Mouse (Mus musculus): ENCODE data around the gene Eef2k. TPM values are rescaled to one million over a fixed set of nuclear protein-coding genes. Genes with fewer than 3 reads are reported as not detected.

Gene Eef2k
- polyA plus RNA-seq, 1 experiment from 2014 or later, result 11.6 TPM

- no peak overlapping the region for H3K4me3 ChIP-seq (ENCODE audit: low read depth, low read length)
- H3K9me3 ChIP-seq (ENCODE audit: control insufficient read depth, low read length), result no peaks in the 10 kb centered on the region
- WGBS, result 54% methylated on average over 2 of the region's 2 CpGs
- ATAC-seq (ENCODE audit: low read depth), result no peak
- no peak overlapping the region for H3K4me2 ChIP-seq (ENCODE audit: low read depth, low read length)
- no peak overlapping the region for H3K9ac ChIP-seq (replicated peaks; ENCODE audit: low read depth, low read length)
- peaks cover 18% of the 10 kb centered on the region for H3K4me1 ChIP-seq (ENCODE audit: control insufficient read depth, insufficient read depth, low read length)
- no peaks in the 10 kb centered on the region for H3K27me3 ChIP-seq (ENCODE audit: control insufficient read depth, insufficient read depth, low read length)
- no peaks in the 10 kb centered on the region for H3K36me3 ChIP-seq (ENCODE audit: control insufficient read depth, insufficient read depth, low read length)
- H3K27ac ChIP-seq (ENCODE audit: low read depth, low read length), result no peak overlapping the region
Measured at GRCm38 (mm10) chr7:120861488-120862047, 18.9 kb downstream of the Eef2k start.

GRCm38 (mm10) chr7:120862196-120862595 is 19.6 kb downstream of the Eef2k start:
- no peaks in the 10 kb centered on the region for H3K9me3 ChIP-seq (ENCODE audit: control insufficient read depth, low read length)
- no peak for ATAC-seq (ENCODE audit: low read depth)
- H3K27me3 ChIP-seq (ENCODE audit: control insufficient read depth, insufficient read depth, low read length), result no peaks in the 10 kb centered on the region
- H3K4me1 ChIP-seq (ENCODE audit: control insufficient read depth, insufficient read depth, low read length), result peaks cover 18% of the 10 kb centered on the region
- H3K36me3 ChIP-seq (ENCODE audit: control insufficient read depth, insufficient read depth, low read length), result no peaks in the 10 kb centered on the region
- WGBS, result 26% methylated on average over 3 of the region's 3 CpGs
- H3K4me2 ChIP-seq (ENCODE audit: low read depth, low read length), result no peak overlapping the region
- no peak overlapping the region for H3K27ac ChIP-seq (ENCODE audit: low read depth, low read length)
- no peak overlapping the region for H3K9ac ChIP-seq (replicated peaks; ENCODE audit: low read depth, low read length)
- H3K4me3 ChIP-seq (ENCODE audit: low read depth, low read length), result no peak overlapping the region

GRCm38 (mm10) chr7:120862626-120863025 is 20.0 kb downstream of the Eef2k start:
- peaks cover 18% of the 10 kb centered on the region for H3K4me1 ChIP-seq (ENCODE audit: control insufficient read depth, insufficient read depth, low read length)
- H3K4me3 ChIP-seq (ENCODE audit: low read depth, low read length), result no peak overlapping the region
- no peak overlapping the region for H3K4me2 ChIP-seq (ENCODE audit: low read depth, low read length)
- no peaks in the 10 kb centered on the region for H3K27me3 ChIP-seq (ENCODE audit: control insufficient read depth, insufficient read depth, low read length)
- H3K9me3 ChIP-seq (ENCODE audit: control insufficient read depth, low read length), result no peaks in the 10 kb centered on the region
- no peak for ATAC-seq (ENCODE audit: low read depth)
- H3K9ac ChIP-seq (replicated peaks; ENCODE audit: low read depth, low read length), result no peak overlapping the region
- no peak overlapping the region for H3K27ac ChIP-seq (ENCODE audit: low read depth, low read length)
- WGBS, result 70% methylated on average over 7 of the region's 7 CpGs
- no peaks in the 10 kb centered on the region for H3K36me3 ChIP-seq (ENCODE audit: control insufficient read depth, insufficient read depth, low read length)

- Histone ChIP-seq H3K9ac (replicated peaks; ENCODE audit: low read depth, low read length) (no peak overlapping the region), H3K36me3 (ENCODE audit: control insufficient read depth, insufficient read depth, low read length) (no peaks in the 10 kb centered on the region), H3K27ac (ENCODE audit: low read depth, low read length) (no peak overlapping the region), H3K4me2 (ENCODE audit: low read depth, low read length) (no peak overlapping the region), H3K27me3 (ENCODE audit: control insufficient read depth, insufficient read depth, low read length) (no peaks in the 10 kb centered on the region), H3K4me1 (ENCODE audit: control insufficient read depth, insufficient read depth, low read length) (peaks cover 18% of the 10 kb centered on the region), H3K9me3 (ENCODE audit: control insufficient read depth, low read length) (no peaks in the 10 kb centered on the region), H3K4me3 (ENCODE audit: low read depth, low read length) (no peak overlapping the region)
- ATAC-seq (ENCODE audit: low read depth), result no peak
- 51% methylated on average over 5 of the region's 5 CpGs for WGBS
Measured at GRCm38 (mm10) chr7:120863476-120863875, 20.8 kb downstream of the Eef2k start.

- Histone ChIP-seq H3K36me3 (ENCODE audit: control insufficient read depth, insufficient read depth, low read length) (no peaks in the 10 kb centered on the region), H3K9me3 (ENCODE audit: control insufficient read depth, low read length) (no peaks in the 10 kb centered on the region), H3K27ac (ENCODE audit: low read depth, low read length) (no peak overlapping the region), H3K4me2 (ENCODE audit: low read depth, low read length) (peak overlapping the region; percentile 21; the same call in 1 of the 2 replicates), H3K9ac (replicated peaks; ENCODE audit: low read depth, low read length) (no peak overlapping the region), H3K4me3 (ENCODE audit: low read depth, low read length) (no peak overlapping the region), H3K27me3 (ENCODE audit: control insufficient read depth, insufficient read depth, low read length) (no peaks in the 10 kb centered on the region), H3K4me1 (ENCODE audit: control insufficient read depth, insufficient read depth, low read length) (peaks cover 18% of the 10 kb centered on the region)
- ATAC-seq (ENCODE audit: low read depth), result peak; percentile 90
- WGBS, result 5% methylated on average over 7 of the region's 7 CpGs
Measured at GRCm38 (mm10) chr7:120865100-120865499, 22.5 kb downstream of the Eef2k start.

GRCm38 (mm10) chr7:120865832-120866231 is 23.2 kb downstream of the Eef2k start:
- H3K4me3 ChIP-seq (ENCODE audit: low read depth, low read length), result no peak overlapping the region
- H3K4me2 ChIP-seq (ENCODE audit: low read depth, low read length), result no peak overlapping the region
- ATAC-seq (ENCODE audit: low read depth), result no peak
- no peaks in the 10 kb centered on the region for H3K27me3 ChIP-seq (ENCODE audit: control insufficient read depth, insufficient read depth, low read length)
- H3K4me1 ChIP-seq (ENCODE audit: control insufficient read depth, insufficient read depth, low read length), result peaks cover 18% of the 10 kb centered on the region
- no peaks in the 10 kb centered on the region for H3K9me3 ChIP-seq (ENCODE audit: control insufficient read depth, low read length)
- H3K27ac ChIP-seq (ENCODE audit: low read depth, low read length), result peak overlapping the region; percentile 49; the same call in 1 of the 2 replicates
- H3K36me3 ChIP-seq (ENCODE audit: control insufficient read depth, insufficient read depth, low read length), result no peaks in the 10 kb centered on the region
- H3K9ac ChIP-seq (replicated peaks; ENCODE audit: low read depth, low read length), result no peak overlapping the region
- 45% methylated on average over 4 of the region's 4 CpGs for WGBS

- H3K4me2 ChIP-seq (ENCODE audit: low read depth, low read length), result no peak overlapping the region
- no peak overlapping the region for H3K4me3 ChIP-seq (ENCODE audit: low read depth, low read length)
- 76% methylated on average over 2 of the region's 2 CpGs for WGBS
- no peaks in the 10 kb centered on the region for H3K27me3 ChIP-seq (ENCODE audit: control insufficient read depth, insufficient read depth, low read length)
- no peaks in the 10 kb centered on the region for H3K36me3 ChIP-seq (ENCODE audit: control insufficient read depth, insufficient read depth, low read length)
- no peak overlapping the region for H3K27ac ChIP-seq (ENCODE audit: low read depth, low read length)
- no peak for ATAC-seq (ENCODE audit: low read depth)
- peaks cover 18% of the 10 kb centered on the region for H3K4me1 ChIP-seq (ENCODE audit: control insufficient read depth, insufficient read depth, low read length)
- H3K9ac ChIP-seq (replicated peaks; ENCODE audit: low read depth, low read length), result no peak overlapping the region
- no peaks in the 10 kb centered on the region for H3K9me3 ChIP-seq (ENCODE audit: control insufficient read depth, low read length)
Measured at GRCm38 (mm10) chr7:120866684-120867083, 24.1 kb downstream of the Eef2k start.

- no peaks in the 10 kb centered on the region for H3K9me3 ChIP-seq (ENCODE audit: control insufficient read depth, low read length)
- ATAC-seq (ENCODE audit: low read depth), result no peak
- 82% methylated on average over 1 of the region's 1 CpGs for WGBS
- H3K4me2 ChIP-seq (ENCODE audit: low read depth, low read length), result no peak overlapping the region
- H3K36me3 ChIP-seq (ENCODE audit: control insufficient read depth, insufficient read depth, low read length), result no peaks in the 10 kb centered on the region
- H3K27ac ChIP-seq (ENCODE audit: low read depth, low read length), result no peak overlapping the region
- H3K4me1 ChIP-seq (ENCODE audit: control insufficient read depth, insufficient read depth, low read length), result peaks cover 18% of the 10 kb centered on the region
- H3K4me3 ChIP-seq (ENCODE audit: low read depth, low read length), result no peak overlapping the region
- no peaks in the 10 kb centered on the region for H3K27me3 ChIP-seq (ENCODE audit: control insufficient read depth, insufficient read depth, low read length)
- no peak overlapping the region for H3K9ac ChIP-seq (replicated peaks; ENCODE audit: low read depth, low read length)
Measured at GRCm38 (mm10) chr7:120867720-120868119, 25.1 kb downstream of the Eef2k start.

GRCm38 (mm10) chr7:120869883-120870282 is 27.3 kb downstream of the Eef2k start:
- 54% methylated on average over 5 of the region's 5 CpGs for WGBS
- no peak overlapping the region for H3K9ac ChIP-seq (replicated peaks; ENCODE audit: low read depth, low read length)
- H3K9me3 ChIP-seq (ENCODE audit: control insufficient read depth, low read length), result no peaks in the 10 kb centered on the region
- H3K4me3 ChIP-seq (ENCODE audit: low read depth, low read length), result no peak overlapping the region
- no peak overlapping the region for H3K4me2 ChIP-seq (ENCODE audit: low read depth, low read length)
- ATAC-seq (ENCODE audit: low read depth), result no peak
- no peaks in the 10 kb centered on the region for H3K36me3 ChIP-seq (ENCODE audit: control insufficient read depth, insufficient read depth, low read length)
- H3K27ac ChIP-seq (ENCODE audit: low read depth, low read length), result no peak overlapping the region
- H3K4me1 ChIP-seq (ENCODE audit: control insufficient read depth, insufficient read depth, low read length), result peaks cover 10% of the 10 kb centered on the region
- H3K27me3 ChIP-seq (ENCODE audit: control insufficient read depth, insufficient read depth, low read length), result no peaks in the 10 kb centered on the region

Data from neural tube, embryonic 14.5 days (tissue).